Mouse (Mus musculus): ENCODE results near the gene Fam13a.

The Fam13a gene

GRCm38 (mm10) chr6:58998528-58998927, 25.8 kb downstream of the Fam13a start:
- no peak for DNase-seq

- no peak for DNase-seq
These were observed 35.2 kb downstream of the Fam13a start for GRCm38 (mm10) chr6:58989149-58989548.

- no peak for DNase-seq
These were observed 35.6 kb downstream of the Fam13a start for GRCm38 (mm10) chr6:58988706-58989105.

- DNase-seq, result no peak
These were observed 37.2 kb downstream of the Fam13a start for GRCm38 (mm10) chr6:58987166-58987565.

GRCm38 (mm10) chr6:58985186-58985585, 39.2 kb downstream of the Fam13a start:
- DNase-seq, result no peak

- DNase-seq, result no peak
These were observed 49.1 kb downstream of the Fam13a start for GRCm38 (mm10) chr6:58975249-58975648.

- no peak for DNase-seq
These were observed 49.9 kb downstream of the Fam13a start for GRCm38 (mm10) chr6:58974428-58974827.

DNA sequence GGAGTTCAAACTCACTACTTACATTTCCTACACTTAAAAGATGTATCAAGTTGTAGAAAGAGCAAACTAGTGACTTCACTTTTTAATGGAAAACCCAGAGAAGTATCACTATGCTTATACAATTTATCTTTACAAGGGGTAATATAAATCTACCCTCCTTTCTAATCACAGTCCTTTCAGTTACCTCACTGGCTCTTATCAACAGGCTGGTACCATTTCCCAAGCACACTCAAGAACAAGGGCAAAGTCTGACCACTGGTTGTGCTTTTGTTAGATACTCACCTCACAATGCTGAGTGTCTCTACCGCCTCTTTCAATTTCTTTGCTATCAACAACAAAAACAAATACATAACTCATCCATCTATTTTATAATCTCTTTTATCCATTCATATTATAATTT, 51.5 kb downstream of the Fam13a start:
- no peak for DNase-seq

DNA sequence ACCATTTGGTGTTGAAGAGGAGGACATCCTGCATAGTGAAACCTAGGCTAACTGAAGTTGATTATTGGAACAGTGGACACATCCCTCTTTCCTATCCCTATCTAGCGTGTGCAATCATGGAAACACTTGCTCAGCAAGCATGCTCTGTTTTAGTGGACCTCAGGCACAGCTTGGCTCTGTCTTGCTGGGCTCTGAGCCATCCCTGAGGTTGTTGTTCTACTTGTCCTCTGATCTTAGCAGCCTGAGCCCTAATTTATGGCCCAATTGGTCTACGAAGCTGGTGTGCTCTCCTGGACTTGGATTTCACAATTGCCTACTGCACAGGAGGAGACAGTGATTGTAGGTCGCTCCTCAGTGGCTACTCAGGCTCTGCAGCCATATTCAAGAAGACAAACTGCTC, 56.1 kb downstream of the Fam13a start:
- DNase-seq, result no peak

DNA sequence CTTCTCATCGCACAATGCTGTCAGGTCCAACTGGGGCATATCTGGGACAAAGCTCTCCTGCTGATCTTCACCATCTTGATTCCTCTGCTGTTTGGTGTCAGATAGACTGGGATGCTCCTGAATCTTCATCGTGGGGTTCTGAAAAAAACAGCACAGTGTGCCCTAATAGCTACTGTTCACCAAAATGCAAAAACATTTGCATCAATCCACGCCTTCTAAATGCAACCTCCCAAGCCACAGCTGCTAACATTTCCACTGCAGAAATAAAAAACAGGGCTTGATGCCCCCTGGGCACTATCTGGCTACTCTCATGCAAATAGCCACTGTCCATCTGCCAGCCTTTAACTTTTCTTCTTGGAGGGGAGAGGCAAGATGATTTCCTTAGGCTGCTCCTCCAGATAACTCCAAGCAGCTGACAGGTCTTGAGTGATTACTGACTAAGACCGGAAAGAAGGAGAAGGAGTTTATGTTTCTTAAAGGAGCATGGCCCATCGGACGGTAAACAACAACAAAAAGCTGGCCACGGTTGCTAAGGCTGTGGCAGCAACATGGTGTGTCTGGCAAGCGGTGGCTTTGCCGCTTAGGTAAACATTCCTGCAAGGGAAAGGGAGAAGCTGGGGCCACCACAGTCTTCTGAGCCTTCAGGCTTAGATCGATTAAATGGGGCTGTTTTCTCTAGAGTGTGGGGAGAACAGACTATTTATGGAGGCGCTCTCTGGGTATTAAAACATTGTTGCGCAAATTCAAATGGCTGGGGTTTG, 59.1 kb downstream of the Fam13a start:
- no peak for DNase-seq

DNA sequence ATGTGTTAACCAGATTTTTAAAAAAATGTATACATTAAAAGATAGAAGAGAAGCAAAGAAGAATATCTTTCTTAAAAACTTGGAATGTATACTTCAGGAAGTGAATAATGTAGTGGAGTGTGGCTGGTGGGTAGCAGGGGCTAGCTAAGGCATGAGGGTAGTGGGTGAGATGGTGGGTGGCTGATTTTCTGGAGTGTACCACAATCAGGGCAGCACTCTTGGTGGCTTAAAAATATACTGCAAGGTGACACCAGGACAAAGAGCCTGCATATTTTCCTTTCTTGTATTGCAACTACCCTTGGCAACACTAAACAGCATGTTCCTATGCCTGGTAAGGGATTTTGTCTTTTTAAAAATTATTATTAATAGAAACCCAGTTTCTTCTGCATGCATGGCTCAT, 59.8 kb downstream of the Fam13a start:
- no peak for DNase-seq

DNA sequence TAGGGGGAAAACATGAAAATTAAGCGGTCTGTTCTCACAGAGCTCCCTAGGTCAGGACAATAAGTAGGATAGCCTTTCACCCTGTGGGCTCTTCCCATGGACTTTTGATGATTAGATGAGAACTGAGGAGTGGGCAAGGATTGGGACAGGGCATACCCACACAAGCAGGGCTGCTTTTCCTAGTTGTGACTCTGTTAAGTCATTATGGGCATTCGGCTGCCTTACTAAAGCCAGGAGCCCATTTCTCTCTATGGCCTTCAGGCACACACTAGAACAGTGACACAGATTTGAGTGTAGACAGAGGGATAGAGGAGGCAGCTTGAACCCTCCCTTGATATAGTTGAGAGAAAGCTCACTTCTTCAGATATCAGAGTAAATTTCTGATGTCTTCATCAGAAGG, 60.3 kb downstream of the Fam13a start:
- no peak for DNase-seq

- no peak for DNase-seq
These were observed 61.7 kb downstream of the Fam13a start for GRCm38 (mm10) chr6:58962691-58963090.

- peak; percentile 9 for DNase-seq
These were observed 63.8 kb downstream of the Fam13a start for GRCm38 (mm10) chr6:58960523-58960922.

DNA sequence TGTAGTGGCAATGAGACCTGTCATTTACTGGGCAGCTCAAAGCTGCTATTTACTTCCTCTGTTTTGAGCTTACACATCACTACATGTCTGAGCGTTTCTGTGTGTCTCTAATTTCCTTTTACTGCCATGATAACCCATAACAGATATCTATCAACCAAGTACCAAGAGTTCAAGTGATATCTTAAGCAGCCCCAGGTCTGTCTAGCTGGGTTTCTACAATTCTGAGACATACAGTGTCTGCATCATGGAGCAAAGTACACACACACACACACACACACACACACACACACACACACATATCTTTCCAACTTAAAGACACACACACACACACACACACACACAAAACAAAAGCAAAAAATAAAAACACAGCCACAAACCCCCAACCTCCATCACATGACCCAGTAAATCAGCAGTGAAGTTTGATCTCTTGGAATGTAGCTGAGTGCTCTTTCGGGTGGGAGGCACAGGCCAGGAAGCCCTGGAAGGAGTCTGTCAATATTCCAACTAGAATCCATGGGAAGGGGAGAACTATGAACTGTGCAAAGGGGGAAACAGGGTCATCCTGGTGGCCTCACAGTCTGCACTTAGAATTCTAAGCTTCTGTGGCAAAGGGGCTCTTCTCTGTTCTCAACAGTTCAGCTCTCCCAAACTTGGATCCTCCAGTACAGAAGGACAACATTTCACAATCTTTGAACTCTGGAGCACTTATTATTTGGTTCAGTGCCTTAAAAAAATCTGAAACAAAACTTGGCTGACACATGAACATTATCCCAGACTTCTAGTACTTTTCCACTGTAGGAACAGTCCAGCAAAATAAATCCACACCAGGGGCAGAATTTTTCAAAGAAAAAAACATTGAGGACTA, 73.0 kb downstream of the Fam13a start:
- no peak for DNase-seq

DNA sequence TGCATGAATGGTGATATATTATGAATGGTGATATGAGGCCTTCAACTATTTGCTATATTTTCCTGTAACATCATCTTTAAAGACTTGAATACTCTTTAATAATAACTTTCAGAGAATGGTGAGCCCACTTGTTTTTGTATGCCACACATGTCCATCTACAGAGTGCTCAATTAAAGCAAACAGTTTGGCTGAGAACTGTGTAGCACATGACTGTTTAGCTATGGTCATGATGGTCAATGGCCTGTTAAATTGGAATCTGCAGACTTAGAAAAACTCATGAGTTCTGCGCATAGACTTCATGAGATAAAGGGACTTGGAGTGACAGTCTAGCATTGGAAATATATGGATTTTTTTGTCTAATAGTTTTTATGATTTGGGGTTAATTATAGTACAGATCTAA, 73.9 kb downstream of the Fam13a start:
- DNase-seq, result no peak

- no peak for DNase-seq
These were observed 77.5 kb downstream of the Fam13a start for GRCm38 (mm10) chr6:58946840-58947239.

DNA sequence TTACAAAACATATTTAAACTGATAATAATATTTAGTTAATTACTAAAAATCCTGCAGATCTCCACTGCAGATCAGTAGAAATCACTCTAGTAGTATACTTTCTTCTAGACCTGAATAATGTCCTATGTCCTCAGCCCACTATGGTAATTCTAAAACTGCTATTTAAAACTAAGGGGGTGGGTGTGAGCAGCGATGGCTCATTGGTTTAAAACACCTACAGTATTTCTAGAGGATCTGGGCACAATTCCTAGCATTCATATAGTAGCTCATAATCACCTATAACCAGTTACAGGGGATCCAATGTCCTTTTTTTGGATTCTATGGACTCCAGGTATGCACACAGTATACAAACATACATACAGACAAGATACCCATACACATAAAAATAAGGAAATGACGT, 78.1 kb downstream of the Fam13a start:
- DNase-seq, result no peak

DNA sequence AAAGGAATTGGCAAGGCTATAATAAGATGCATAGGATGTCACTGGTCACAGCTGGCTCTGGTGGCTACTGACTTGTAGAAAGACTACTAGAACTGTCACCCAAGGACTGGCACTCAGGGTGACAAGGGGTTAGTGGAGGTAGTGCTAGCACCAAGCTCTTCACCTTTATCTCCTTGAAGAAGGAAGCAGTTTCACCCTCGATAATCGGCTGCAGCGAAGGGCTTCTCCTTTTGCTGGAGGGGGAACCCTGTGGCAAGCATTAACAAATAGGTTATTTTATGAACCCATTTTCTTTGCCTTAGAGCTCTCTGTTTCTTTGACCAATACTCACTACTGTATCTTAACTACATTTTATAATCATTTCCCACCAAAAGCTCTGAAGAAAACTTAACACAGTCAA, 80.4 kb downstream of the Fam13a start:
- no peak for DNase-seq

GRCm38 (mm10) chr6:58942276-58942675, 82.1 kb downstream of the Fam13a start:
- peak; percentile 51 for DNase-seq

DNA sequence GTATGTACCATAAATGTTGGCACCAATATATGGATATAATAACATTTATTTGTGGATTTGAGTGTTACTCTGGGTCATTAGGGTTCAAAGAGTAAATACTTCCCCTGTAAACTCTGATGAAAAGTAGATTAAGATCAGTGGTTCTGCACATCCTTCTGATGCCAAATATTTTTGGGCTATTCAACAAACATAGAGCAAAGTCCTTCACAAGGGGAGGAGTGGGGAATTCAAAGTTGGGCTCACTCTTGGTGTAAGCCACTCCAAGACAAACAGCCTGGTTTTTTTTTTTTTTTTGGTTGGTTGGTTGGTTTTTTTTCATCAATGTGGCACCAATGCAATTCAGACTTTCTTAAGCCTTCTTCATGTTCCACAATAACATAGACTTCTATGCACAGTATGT, 86.6 kb downstream of the Fam13a start:
- no peak for DNase-seq

DNA sequence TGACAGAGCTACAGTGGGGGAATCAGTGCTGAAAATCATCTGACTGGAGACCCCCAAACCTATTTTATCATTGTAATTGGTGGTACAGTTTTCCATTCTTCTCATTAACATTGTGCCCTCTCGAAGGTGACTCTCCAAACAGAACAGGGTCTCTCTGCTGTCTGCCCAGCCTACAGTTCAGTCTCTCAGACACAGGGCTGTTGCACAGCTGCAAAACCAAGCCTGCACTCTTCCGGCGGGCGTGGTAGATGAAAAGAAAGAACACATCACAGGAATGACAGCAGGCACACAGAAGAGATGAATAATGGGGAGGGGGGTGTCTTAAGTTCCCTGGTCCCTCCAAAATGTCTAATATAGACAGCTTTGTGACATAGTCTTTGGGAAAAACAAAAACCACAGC, 90.2 kb downstream of the Fam13a start:
- DNase-seq, result no peak

GRCm38 (mm10) chr6:58933189-58933913, 91.0 kb downstream of the Fam13a start:
- peak; percentile 92 for DNase-seq

Measured in right cerebral cortex, adult 18-20 months (tissue).